Mouse (Mus musculus): ENCODE results near the gene Stra6l.
A peak's percentile ranks its signal among the peaks of the same experiment; 100 is the strongest.

DNA sequence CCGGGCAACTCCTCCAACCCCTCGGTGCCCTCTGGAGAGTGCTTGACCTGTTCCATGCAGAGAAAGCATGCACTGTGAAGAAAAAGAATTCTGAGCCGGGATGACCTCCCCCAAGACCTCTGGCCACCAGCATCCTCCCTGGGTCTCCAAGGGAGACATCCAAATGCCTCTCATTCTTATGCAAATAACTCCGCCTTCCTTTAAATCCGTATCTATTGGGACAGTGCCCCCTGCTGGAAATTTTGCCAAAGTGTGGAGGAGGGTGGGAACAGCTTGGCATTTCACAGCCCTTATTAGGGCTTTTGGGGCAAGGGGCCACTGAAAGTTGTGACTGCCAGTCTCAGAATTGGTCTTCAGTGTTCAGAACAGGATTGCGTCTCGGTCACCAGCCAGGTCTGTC lies 32.9 kb upstream of the Stra6l start:
- peak; percentile 30; the same call in 1 of the 2 replicates for TF ChIP-seq CTCF (IDR thresholded peaks at IDR 0.05; ENCODE audit: insufficient read depth, low read depth, low read length)
- TF ChIP-seq POLR2A (IDR thresholded peaks at IDR 0.05; ENCODE audit: insufficient read depth, low read depth, low read length), result no peak
